Mouse (Mus musculus) ES-Bruce4 (cell line): ENCODE measurements around the gene Slc5a5.

ENCODE experiments used
- CTCF ChIP-seq: IDR thresholded peaks from one replicate; pipeline ENCODE4 v1.8.1; 2011; ENCODE audit warnings: low read depth, low read length
- POLR2A ChIP-seq: IDR thresholded peaks from one replicate; pipeline ENCODE4 v1.8.1; 2011; ENCODE audit warnings: low read length; ENCODE audit not compliant: insufficient read depth

DNA sequence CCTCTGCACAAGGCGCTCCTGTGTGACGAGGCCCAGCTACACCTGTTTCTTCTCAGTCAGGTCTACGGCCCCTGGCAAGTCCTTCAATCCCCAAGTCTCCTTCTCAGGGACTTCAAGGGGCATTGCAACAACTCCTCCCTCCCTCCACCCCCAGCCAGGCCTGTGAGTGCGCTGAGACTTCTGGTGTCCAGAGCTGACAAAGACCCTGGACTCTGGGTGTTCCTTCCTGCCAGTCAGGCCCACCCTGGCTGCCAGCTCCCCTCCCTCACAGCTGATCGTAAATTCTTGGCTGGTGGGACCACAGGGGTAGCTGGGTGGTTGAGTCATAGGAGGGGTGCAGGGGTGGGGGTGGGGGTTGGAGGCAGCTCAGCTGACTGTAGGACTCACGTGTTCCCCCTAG is 40.7 kb downstream of the Slc5a5 start:
- TF ChIP-seq POLR2A: no peak
- no peak for TF ChIP-seq CTCF
